Comparison of ENCODE assay signal across 1 mouse cellular context in genomic region chr15:83509950-83510804, GRCm38 (mm10).
TF ChIP-seq lines count a peak whose summit lies in the region.

No protein-coding gene starts in this region.

TF ChIP-seq in MEL, 35 proteins besides CTCF, POLR2A, EP300 and RAD21 (continued from another document):
- TF ChIP-seq E2F4 (IDR thresholded peaks at IDR 0.05; ENCODE audit: borderline replicate concordance, low read depth, low read length) = no peak
TF ChIP-seq in MEL: peak in this region for 2.
